ENCODE assay signal across 8 mouse cellular contexts in genomic region chr5:136907991-136908857, GRCm38 (mm10). TPM values are rescaled to one million over a fixed set of nuclear protein-coding genes. Genes with fewer than 3 reads are reported as not detected.
DNase-seq lines count a peak whose midpoint lies in the region; ATAC-seq and TF ChIP-seq lines count a peak whose summit lies in the region.

Gene Ift22 (plus strand): TSS chr5:136908150.

- 8% methylated on average over 32 of the region's 32 CpGs for WGBS in embryonic facial prominence, embryonic 15.5 days
- 8% methylated on average over 32 of the region's 32 CpGs for WGBS in heart, embryonic 12.5 days
- WGBS in kidney, postnatal 0 days = 8% methylated on average over 32 of the region's 32 CpGs
- 8% methylated on average over 32 of the region's 32 CpGs for WGBS in liver, embryonic 11.5 days
- WGBS in stomach, embryonic 14.5 days = 9% methylated on average over 32 of the region's 32 CpGs

- no peaks in the 10 kb centered on the region for H3K9me3 ChIP-seq in embryonic facial prominence, embryonic 15.5 days (replicated peaks)
- no peaks in the 10 kb centered on the region; the same call in 1 of the 2 replicates for H3K9me3 ChIP-seq in heart, embryonic 12.5 days (replicated peaks)
- no peaks in the 10 kb centered on the region for H3K9me3 ChIP-seq in kidney, postnatal 0 days (replicated peaks; ENCODE audit: low read length)
- H3K9me3 ChIP-seq in liver, embryonic 11.5 days (ENCODE audit: control insufficient read depth, low read length) = no peaks in the 10 kb centered on the region
- no peaks in the 10 kb centered on the region for H3K9me3 ChIP-seq in stomach, embryonic 14.5 days (ENCODE audit: control insufficient read depth, low read depth, low read length)

- peak within 1 kb of the TSS; percentile 63 for H3K4me2 ChIP-seq in embryonic facial prominence, embryonic 15.5 days (replicated peaks)
- H3K4me2 ChIP-seq in heart, embryonic 12.5 days = peak within 1 kb of the TSS; percentile 66
- H3K4me2 ChIP-seq in kidney, postnatal 0 days (ENCODE audit: low read length) = peak within 1 kb of the TSS; percentile 72
- peak within 1 kb of the TSS; percentile 77 for H3K4me2 ChIP-seq in liver, embryonic 11.5 days
- peak within 1 kb of the TSS; percentile 67 for H3K4me2 ChIP-seq in stomach, embryonic 14.5 days (replicated peaks; ENCODE audit: low read depth, low read length)

- H3K27ac ChIP-seq in embryonic facial prominence, embryonic 15.5 days (replicated peaks) = no peak within 1 kb of the TSS
- H3K27ac ChIP-seq in heart, embryonic 12.5 days (ENCODE audit: poor library complexity, severe bottlenecking) = no peak within 1 kb of the TSS
- no peak within 1 kb of the TSS for H3K27ac ChIP-seq in kidney, postnatal 0 days
- no peak within 1 kb of the TSS for H3K27ac ChIP-seq in liver, embryonic 11.5 days (ENCODE audit: low read depth, low read length)
- no peak within 1 kb of the TSS for H3K27ac ChIP-seq in stomach, embryonic 14.5 days (ENCODE audit: low read length)

- DNase-seq in 416B (ENCODE audit: low read depth) = peak; percentile 90
- DNase-seq in adrenal gland, postnatal 4 days (ENCODE audit: low spot score in 2 of 2) = peak; percentile 88 to 89
- peak; percentile 96 for DNase-seq in kidney, postnatal 0 days (ENCODE audit: low spot score)
- peak; percentile 86 for DNase-seq in liver, embryonic 11.5 days (ENCODE audit: low spot score)
- DNase-seq in naive thymus-derived CD4-positive, alpha-beta T cell, adult 2 months (ENCODE audit: low read depth) = peak; percentile 81

- TF ChIP-seq CTCF in kidney, postnatal 0 days (IDR thresholded peaks at IDR 0.05; ENCODE audit: low read depth) = no peak

- H3K27me3 ChIP-seq in embryonic facial prominence, embryonic 15.5 days = no peaks in the 10 kb centered on the region
- H3K27me3 ChIP-seq in heart, embryonic 12.5 days (replicated peaks) = no peaks in the 10 kb centered on the region
- no peaks in the 10 kb centered on the region for H3K27me3 ChIP-seq in kidney, postnatal 0 days (ENCODE audit: insufficient read depth, low read length)
- no peaks in the 10 kb centered on the region for H3K27me3 ChIP-seq in liver, embryonic 11.5 days (replicated peaks; ENCODE audit: control insufficient read depth, insufficient read depth, low read length)
- H3K27me3 ChIP-seq in stomach, embryonic 14.5 days (ENCODE audit: control insufficient read depth, insufficient read depth, low read length) = no peaks in the 10 kb centered on the region

- peaks cover 14% of the 10 kb centered on the region; the same call in 1 of the 2 replicates for H3K4me1 ChIP-seq in embryonic facial prominence, embryonic 15.5 days
- H3K4me1 ChIP-seq in heart, embryonic 12.5 days (replicated peaks) = peaks cover 4% of the 10 kb centered on the region; the same call in 1 of the 2 replicates
- H3K4me1 ChIP-seq in kidney, postnatal 0 days (replicated peaks; ENCODE audit: insufficient read depth, low read length) = 0 out of 2 replicates have a peak, but pooled peaks cover 5% of the 10 kb centered on the region
- 0 out of 2 replicates have a peak, but pooled peaks cover 4% of the 10 kb centered on the region for H3K4me1 ChIP-seq in liver, embryonic 11.5 days (replicated peaks; ENCODE audit: control insufficient read depth, insufficient read depth, low read length)
- H3K4me1 ChIP-seq in stomach, embryonic 14.5 days (ENCODE audit: control insufficient read depth, insufficient read depth, low read length) = peaks cover 4% of the 10 kb centered on the region; the same call in 1 of the 2 replicates

- peak within 1 kb of the TSS; percentile 77 for H3K4me3 ChIP-seq in embryonic facial prominence, embryonic 15.5 days (replicated peaks)
- peak within 1 kb of the TSS; percentile 69 for H3K4me3 ChIP-seq in heart, embryonic 12.5 days
- H3K4me3 ChIP-seq in kidney, postnatal 0 days (replicated peaks; ENCODE audit: low read depth, low read length) = peak within 1 kb of the TSS; percentile 68
- H3K4me3 ChIP-seq in liver, embryonic 11.5 days (ENCODE audit: low read depth, low read length) = peak within 1 kb of the TSS; percentile 69
- H3K4me3 ChIP-seq in stomach, embryonic 14.5 days (ENCODE audit: low read depth, low read length) = peak within 1 kb of the TSS; percentile 70

- peak; percentile 92 for ATAC-seq in embryonic facial prominence, embryonic 15.5 days (ENCODE audit: insufficient number of reproducible peaks, low FRiP score, low TSS enrichment, low read depth)
- ATAC-seq in heart, embryonic 12.5 days (ENCODE audit: insufficient number of reproducible peaks, low FRiP score) = peak; percentile 86
- peak; percentile 95 for ATAC-seq in kidney, postnatal 0 days (replicated peaks; ENCODE audit: low FRiP score, low read depth)
- ATAC-seq in liver, embryonic 11.5 days (replicated peaks; ENCODE audit: low FRiP score) = peak; percentile 87
- ATAC-seq in stomach, embryonic 14.5 days (ENCODE audit: insufficient number of reproducible peaks, insufficient read depth, low FRiP score, low read depth) = peak; percentile 91

- H3K36me3 ChIP-seq in embryonic facial prominence, embryonic 15.5 days = peaks cover 22% of the 10 kb centered on the region
- H3K36me3 ChIP-seq in heart, embryonic 12.5 days = peaks cover 20% of the 10 kb centered on the region
- H3K36me3 ChIP-seq in kidney, postnatal 0 days (ENCODE audit: insufficient read depth, low read length) = peaks cover 15% of the 10 kb centered on the region; the same call in 1 of the 2 replicates
- 0 out of 2 replicates have a peak, but pooled peaks cover 2% of the 10 kb centered on the region for H3K36me3 ChIP-seq in liver, embryonic 11.5 days (ENCODE audit: control insufficient read depth, insufficient read depth, low read length)
- H3K36me3 ChIP-seq in stomach, embryonic 14.5 days (ENCODE audit: control insufficient read depth, insufficient read depth, low read length) = peaks cover 7% of the 10 kb centered on the region; the same call in 1 of the 2 replicates

- peak within 1 kb of the TSS; percentile 62 for H3K9ac ChIP-seq in embryonic facial prominence, embryonic 15.5 days
- peak within 1 kb of the TSS; percentile 63 for H3K9ac ChIP-seq in heart, embryonic 12.5 days
- H3K9ac ChIP-seq in kidney, postnatal 0 days (ENCODE audit: low read depth, low read length) = peak within 1 kb of the TSS; percentile 55
- peak within 1 kb of the TSS; percentile 58 for H3K9ac ChIP-seq in liver, embryonic 11.5 days (ENCODE audit: low read depth, low read length)
- peak within 1 kb of the TSS; percentile 50 for H3K9ac ChIP-seq in stomach, embryonic 14.5 days (replicated peaks; ENCODE audit: low read depth, low read length)

RNA-seq across cellular contexts. Expression of gene Ift22, which starts in this region (rescaled TPM):
- total RNA-seq in adrenal gland, postnatal 4 days (2021) = 10 to 100 TPM; 33.6 to 38.2 TPM
- 76.5 and 104 TPM in 2 replicates for polyA plus RNA-seq in embryonic facial prominence, embryonic 15.5 days (2015; fragmentation: Nextera tagmentation; extraction: Ambion mirVana)
- polyA plus RNA-seq in heart, embryonic 12.5 days (2016; fragmentation: Nextera tagmentation; extraction: Ambion mirVana) = 36.9 and 40.9 TPM in 2 replicates
- 74.4 and 75.8 TPM in 2 replicates for polyA plus RNA-seq in kidney, postnatal 0 days (2015; fragmentation: Nextera tagmentation; extraction: Ambion mirVana)
- polyA plus RNA-seq in liver, embryonic 11.5 days (2014; fragmentation: Nextera tagmentation; extraction: Ambion mirVana) = 28.5 and 32.4 TPM in 2 replicates
- 65.9 and 75.1 TPM in 2 replicates for polyA plus RNA-seq in stomach, embryonic 14.5 days (2014; fragmentation: Nextera tagmentation; extraction: Ambion mirVana)
